Mouse (Mus musculus) v-Abl transformed pro-B cells (cell line): Measurements from ENCODE around the gene Lyg1.

Experiments
- in situ Hi-C, 2 experiments: fragments of 400-800 bp; cut with MboI; formaldehyde crosslinking; loops; one replicate each; pipeline ENCODE4 v1.15.1; 2025; ENCODE audit not compliant: unreplicated experiment in 2 of 2

Gene Lyg1

DNA sequence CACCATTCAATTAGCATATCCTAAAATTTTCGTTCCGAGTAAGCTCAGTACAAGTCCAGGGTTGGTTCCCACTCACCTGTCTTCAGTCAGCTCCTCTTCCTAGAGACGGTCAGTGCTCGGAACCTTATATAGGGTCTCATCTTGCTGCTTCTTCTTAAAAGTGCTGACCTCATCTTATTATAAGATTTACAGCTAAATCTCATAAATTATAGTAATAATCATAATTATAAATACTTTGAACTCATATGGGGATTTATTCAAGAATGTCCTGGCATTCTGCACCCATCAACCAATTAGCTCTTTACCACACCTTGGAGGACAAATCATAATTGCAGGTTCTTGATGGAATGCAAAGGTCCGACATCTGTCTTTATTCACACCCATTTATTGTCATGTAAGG, at the start of gene Lyg1:
Lyg1 (minus strand) TSS at position 101 of the 400 bp plus-strand sequence.
- in situ Hi-C loops: no loop called here

DNA sequence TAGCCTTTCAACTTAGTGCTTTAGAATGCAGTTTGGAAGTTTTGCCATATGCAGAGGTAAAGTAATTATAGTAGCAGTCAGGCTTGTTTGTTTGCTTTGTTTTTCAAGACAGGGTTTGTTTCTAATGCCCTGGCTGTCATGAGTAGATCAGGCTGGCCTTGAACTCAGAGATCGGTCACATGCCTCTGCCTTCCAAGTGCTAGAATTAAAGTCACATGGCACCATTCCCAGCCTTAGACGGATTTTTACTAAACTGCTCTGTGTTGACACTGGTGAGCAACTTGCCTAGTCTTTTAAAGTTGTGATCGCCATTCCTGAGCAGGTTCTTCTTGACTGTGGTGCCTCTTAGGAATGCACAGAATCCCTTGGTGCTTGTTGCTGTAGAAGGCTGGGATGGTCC, 49.2 kb upstream of the Lyg1 start:
- in situ Hi-C loops: loop anchor here (25.0 kb wide), 2 partner anchors 569 to 781 kb away; partner anchors contain the start of genes Coa5 (in 1 of the 2) and Unc50 (in 1 of the 2)

DNA sequence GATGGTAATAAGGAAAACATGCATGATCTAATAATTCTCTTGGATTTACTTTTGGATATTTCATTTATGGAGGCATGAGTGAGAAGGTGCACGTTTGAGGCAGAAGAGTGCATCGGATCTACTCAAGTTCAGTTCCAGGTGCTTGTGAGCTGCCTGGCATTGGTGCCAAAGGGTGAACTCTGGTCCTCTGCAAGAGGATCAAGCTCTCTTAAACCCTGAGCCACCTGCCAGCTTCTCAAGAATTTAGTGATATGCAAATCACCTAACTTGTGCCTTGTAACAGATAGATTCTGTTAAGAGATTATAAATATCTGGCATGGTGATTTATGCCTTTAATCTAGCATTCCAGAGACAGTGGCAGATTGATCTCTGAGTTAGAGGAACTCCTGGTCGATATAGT, 45.5 kb upstream of the Lyg1 start:
- in situ Hi-C loops: loop anchor here (5.0 to 25.0 kb wide), 3 partner anchors 124 to 784 kb away; partner anchors contain the start of genes Coa5 (in 1 of the 2), Rev1 (in 1 of the 2) and Unc50 (in 1 of the 2)

DNA sequence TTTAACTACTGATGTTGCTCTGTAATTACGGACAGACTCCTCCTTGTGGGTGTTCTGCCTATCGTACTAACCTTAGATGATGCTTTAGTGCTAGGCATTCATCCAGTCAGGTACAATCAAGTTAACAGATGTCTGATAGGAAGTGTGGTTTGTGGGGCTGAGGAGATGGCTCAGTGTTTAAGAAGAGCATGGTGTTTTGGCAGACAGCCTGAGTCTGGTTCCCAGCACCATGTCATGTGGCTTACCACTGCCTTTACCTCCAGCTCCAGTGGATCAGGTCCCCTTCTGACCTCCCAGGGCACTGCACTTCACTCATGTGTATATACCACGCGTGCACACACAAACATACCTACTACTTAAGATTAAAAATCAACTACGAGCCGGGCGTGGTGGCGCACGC, 44.4 kb upstream of the Lyg1 start:
- in situ Hi-C loops: loop anchor here (5.0 to 25.0 kb wide), 3 partner anchors 125 to 785 kb away; partner anchors contain the start of genes Coa5 (in 1 of the 2), Rev1 (in 1 of the 2) and Unc50 (in 1 of the 2)

DNA sequence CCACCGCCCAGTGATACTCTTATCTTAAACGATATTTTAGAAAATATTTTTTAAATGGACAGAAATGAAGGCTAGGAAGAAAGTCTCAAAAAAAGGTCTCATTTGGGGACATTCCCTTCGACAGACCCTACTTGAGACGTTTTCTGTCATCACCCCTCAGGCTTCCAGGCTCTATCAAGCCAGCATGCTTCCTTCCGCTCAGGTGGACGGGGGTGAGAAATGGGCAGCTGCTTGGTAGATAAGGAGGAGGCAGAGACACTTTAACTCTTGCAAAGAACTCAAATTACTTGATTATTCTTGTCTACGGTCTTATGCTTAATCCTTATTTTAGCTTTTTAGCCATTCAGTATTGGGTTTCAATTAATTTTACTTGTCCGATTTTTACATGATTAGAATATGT, 43.3 kb upstream of the Lyg1 start:
- in situ Hi-C loops: loop anchor here (5.0 to 25.0 kb wide), 3 partner anchors 126 to 786 kb away; partner anchors contain the start of genes Coa5 (in 1 of the 2), Rev1 (in 1 of the 2) and Unc50 (in 1 of the 2)

DNA sequence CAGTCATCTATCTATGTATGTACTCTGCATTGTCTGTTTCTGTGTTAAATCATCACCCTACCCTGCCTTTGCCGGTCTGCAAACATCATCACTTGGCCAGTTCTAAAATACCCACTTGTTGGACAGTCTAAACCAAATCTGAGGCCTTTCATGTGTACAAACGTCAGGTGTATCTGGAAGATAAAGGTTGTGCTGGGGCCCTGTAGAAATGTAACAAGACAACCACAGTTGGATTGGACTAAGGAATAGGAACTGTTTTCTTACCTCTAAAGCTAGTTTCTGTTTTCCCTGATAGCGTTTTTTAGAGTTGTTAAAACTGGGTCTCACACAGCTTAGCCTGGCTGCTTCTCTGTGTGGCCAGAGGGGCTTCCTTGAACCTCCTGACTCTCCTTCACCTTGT, 42.0 kb upstream of the Lyg1 start:
- in situ Hi-C loops: loop anchor here (5.0 to 25.0 kb wide), 4 partner anchors 107 to 562 kb away; partner anchors contain the start of genes Coa5 (in 1 of the 2), Mitd1 (in 1 of the 2), Mrpl30 (in 1 of the 2) and Unc50 (in 1 of the 2)

DNA sequence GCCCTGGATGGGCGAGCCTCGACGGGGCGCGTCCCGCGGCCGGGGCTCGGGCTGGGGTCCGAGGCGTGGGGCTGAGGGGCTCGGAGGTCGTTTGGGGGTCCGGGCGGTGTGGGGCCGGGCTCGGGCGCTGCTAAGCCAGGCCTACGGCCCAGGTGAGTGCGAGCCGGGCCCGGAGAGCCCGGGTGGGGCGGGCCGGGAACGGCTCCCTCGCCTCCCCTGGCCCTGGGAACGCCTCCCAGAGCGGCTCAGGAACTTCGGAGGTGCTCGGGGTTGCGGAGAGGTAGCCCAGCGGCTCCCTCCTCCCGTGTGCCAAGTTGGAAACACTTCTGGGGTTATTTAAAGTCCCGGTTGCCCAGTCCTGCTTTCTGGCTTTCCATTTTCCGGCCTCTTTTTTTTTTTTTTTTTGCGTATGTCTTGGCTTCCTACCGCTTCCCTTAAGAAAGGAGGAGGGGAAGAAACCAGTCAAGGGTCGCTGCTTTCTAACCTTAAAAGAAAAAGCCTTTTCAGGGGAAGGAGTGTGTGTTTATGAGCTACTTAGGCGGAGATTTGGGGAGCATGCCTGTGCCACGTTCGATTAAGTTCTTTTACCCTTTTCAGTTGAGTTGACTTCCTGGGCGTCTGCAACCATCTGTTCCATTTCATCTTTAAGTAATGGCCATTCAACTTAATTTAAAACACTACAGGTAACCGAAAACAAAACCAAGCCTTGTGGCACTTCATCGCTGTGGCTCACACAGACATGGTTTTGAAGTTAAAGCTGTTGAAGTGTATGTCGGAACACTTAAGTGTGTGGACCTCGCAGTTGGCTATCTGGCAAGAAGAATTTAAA, 41.0 kb upstream of the Lyg1 start:
- in situ Hi-C loops: loop anchor here (5.0 to 25.0 kb wide), 4 partner anchors 106 to 561 kb away; partner anchors contain the start of genes Coa5 (in 1 of the 2), Mitd1 (in 1 of the 2), Mrpl30 (in 1 of the 2) and Unc50 (in 1 of the 2)

DNA sequence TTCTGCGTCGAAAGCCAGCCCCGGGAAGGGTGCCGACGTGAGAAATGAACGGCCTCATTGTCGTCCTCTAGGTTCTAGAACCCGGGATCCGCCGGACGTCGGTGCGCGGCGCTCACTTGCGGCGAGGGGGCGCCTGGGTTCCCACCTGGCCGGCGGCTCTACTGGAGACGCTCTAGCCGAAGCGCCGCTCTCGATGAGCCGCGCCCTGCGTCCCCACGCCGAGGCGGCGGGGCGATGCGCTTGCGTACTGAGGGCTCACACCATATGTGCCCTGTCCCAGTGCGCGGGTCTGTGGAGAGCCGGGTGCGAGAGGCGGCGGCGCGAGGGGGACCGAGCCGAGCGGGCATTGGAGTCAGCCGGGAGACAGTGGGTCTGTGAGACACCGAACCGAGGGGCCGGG, 40.3 kb upstream of the Lyg1 start, which contains the start of the genes Txndc9 and Eif5b:
Txndc9 (minus strand) TSS at position 27 of the 400 bp plus-strand sequence.
Eif5b (plus strand) TSS at position 144 of the 400 bp plus-strand sequence.
- in situ Hi-C loops: loop anchor here (5.0 to 25.0 kb wide), 4 partner anchors 106 to 561 kb away; partner anchors contain the start of genes Coa5 (in 1 of the 2), Mitd1 (in 1 of the 2), Mrpl30 (in 1 of the 2) and Unc50 (in 1 of the 2)

DNA sequence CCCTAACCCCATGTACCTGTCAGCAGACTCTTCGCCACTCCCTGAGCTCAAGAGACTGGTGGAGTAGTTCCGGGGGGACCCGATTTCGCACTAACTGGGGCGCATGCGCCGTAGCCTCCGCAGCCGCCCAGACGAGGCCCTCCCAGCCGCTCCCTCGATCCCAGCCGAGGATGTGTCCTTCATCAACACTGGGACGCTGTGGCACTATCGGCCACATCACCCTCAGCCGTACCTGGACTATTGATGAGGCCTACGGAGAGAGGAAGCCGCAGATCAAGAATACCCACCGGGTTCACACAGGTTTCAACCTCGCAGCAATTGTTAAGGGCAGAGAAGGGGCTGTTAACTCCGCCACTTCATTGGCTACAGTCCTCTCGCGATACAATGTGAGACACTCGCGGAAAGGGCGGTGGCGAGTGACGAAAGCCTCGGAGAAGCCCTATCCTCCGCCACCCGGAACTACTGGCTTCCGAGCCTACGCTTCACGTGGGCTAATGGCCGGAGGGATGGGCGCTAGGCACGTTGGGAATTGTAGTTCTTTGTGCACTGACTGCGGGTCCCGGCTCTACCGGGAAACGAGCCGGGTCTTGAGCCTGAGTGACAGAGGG, 39.4 kb upstream of the Lyg1 start:
- in situ Hi-C loops: loop anchor here (5.0 to 25.0 kb wide), 4 partner anchors 105 to 560 kb away; partner anchors contain the start of genes Coa5 (in 1 of the 2), Mitd1 (in 1 of the 2), Mrpl30 (in 1 of the 2) and Unc50 (in 1 of the 2)

DNA sequence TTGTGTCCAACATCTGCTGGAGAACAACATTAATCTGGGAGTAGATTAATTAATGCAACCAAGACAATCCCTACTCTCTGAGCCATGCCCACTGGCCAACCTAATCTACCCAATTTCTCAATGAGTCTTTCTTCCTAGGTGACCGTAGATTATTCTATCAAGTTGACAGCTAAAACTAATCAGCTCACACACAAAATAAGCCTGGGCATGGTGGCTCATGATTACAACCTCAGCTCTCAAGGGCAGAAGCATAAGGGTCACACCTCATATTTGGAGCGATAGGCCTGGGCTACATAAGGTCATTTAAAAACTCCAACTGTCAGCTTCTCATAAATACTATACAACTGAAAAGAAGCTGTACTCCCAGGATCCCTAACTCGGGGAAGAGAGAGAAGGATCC, 38.7 kb upstream of the Lyg1 start:
- in situ Hi-C loops: loop anchor here (5.0 to 25.0 kb wide), 4 partner anchors 104 to 559 kb away; partner anchors contain the start of genes Coa5 (in 1 of the 2), Mitd1 (in 1 of the 2), Mrpl30 (in 1 of the 2) and Unc50 (in 1 of the 2)

DNA sequence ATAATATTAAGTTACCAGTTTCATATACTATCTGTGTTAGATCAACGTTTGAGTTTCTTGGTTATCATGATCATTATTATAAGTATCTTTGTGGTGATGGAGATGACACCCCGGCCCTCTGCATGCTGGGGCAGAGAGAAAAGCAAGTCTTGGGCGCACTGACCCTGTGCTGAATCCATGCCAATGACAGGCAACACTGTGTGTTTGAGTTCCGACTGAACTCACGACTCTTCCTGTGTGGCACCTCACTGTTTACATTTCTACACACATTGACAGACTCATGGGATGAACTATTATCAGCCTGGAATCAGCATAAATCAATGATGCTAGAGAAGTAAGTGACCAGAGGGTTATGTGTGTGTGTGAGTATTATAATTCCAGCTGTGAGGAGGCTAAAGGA, 30.3 kb upstream of the Lyg1 start:
- in situ Hi-C loops: loop anchor here (5.0 to 25.0 kb wide), 4 partner anchors 91 to 551 kb away; partner anchors contain the start of genes Coa5 (in 1 of the 2) and Unc50 (in 1 of the 2)

DNA sequence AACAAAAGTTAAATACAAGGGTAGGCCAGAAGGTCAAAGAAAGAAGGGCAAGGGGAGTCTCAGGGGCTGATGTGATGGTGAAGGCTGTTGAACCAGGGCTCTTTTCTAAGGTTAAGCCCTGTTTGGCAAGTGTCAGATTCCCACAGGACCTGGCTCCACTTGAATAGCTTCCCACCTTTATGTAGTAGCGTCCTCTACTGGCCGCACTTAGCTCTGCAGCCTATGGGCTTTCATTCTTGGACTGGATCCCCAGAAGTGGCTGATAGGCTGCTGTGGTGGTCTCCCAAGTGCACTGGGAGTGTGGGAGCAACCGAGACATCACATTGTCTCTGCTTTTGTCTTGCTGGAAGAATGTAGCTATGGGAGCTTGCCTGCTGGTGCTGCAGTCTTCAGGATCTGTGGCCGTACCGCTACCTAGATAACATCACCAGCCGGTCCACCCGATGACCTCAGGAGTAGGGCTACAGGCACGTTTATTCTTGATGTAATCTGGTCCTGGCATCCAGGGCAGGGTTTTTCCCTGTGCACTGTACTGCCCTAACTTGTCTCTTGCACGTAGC, 28.3 kb upstream of the Lyg1 start:
- in situ Hi-C loops: loop anchor here (5.0 to 25.0 kb wide), 4 partner anchors 89 to 549 kb away; partner anchors contain the start of genes Coa5 (in 1 of the 2) and Unc50 (in 1 of the 2)

DNA sequence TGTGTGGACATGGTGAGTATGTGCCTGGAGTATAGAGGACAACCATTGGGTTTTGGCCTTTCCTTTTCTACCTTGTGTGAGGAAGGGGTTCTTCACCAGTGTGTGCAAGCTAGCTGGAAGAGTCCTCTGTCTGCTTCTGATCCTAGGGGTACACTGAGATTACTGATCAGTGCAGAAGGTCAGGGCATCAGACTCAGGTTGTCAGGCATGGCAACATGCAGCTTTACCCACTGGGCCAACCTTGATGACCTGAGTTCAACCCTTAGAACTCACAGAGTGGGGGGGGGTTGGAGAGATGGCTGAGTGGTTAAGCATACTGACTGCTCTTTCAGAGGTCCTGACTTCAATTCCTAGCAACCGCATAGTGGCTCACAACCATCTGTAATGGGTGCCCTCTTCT, 26.8 kb upstream of the Lyg1 start:
- in situ Hi-C loops: loop anchor here (10.0 to 25.0 kb wide), 3 partner anchors 297 to 547 kb away; partner anchors contain the start of genes Coa5 (in 1 of the 2) and Unc50 (in 1 of the 2)

DNA sequence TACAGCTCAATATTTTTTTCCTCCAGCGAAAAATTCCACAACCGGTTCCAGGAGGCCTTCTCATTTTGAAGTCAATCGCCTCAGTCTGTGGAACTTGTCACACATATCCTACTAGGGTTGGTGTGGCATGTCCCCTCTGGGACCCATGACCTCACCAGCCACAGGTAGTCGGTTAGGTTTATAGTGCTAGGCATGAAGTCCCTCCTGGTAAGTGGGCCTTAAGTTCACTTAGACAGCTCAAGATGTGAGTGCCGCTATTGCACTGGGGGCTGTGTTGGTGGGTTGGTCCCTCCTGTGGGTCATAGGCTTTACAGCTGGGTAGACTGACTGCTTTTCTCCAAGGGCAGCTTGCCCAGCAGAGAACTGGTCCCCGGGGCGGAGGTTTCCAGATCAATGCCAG, 19.7 kb upstream of the Lyg1 start:
- in situ Hi-C loops: loop anchor here in 1 of 2 experiments (25.0 kb wide), 2 partner anchors 290 to 540 kb away; partner anchors contain the start of genes Coa5 and Unc50

DNA sequence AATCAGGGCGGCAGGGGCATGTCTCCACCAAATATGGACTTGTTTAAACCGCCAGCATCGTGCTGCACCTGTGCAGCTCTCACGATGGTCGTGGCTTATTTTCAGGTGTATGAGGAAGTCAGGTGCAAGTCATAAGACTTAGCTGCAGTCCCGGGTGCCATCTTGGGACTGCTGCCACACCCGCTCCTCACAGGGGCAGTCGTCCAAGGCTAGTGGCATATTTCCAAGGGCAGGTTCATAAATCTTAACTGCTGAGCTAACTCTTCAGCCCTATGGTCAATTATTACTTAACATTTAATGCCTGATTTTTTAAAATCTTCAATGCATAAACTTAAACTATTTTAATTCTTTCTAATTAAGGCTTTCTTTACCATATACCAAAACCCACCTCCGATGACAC, 19.1 kb upstream of the Lyg1 start:
- in situ Hi-C loops: loop anchor here in 1 of 2 experiments (25.0 kb wide), 2 partner anchors 289 to 539 kb away; partner anchors contain the start of genes Coa5 and Unc50

DNA sequence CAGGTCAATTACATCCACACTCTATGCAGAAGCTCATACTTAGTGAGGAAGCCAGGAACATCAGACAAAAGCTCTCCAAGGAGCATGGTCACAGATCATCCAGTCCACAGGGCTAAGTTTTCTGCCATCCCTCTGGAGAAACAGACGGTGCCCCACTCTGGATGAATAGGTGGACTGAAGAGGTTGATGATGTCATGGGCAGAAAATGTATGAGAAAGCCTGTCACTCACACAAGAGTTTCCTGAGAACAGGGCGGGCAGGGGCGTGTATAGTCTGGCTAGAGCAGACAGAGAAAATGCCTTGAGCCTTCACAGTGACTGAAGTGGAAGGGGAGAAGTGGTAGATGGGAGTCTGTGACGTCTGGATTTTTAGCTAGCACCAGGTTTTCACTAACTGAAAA, 14.0 kb upstream of the Lyg1 start:
- in situ Hi-C loops: no loop called here

DNA sequence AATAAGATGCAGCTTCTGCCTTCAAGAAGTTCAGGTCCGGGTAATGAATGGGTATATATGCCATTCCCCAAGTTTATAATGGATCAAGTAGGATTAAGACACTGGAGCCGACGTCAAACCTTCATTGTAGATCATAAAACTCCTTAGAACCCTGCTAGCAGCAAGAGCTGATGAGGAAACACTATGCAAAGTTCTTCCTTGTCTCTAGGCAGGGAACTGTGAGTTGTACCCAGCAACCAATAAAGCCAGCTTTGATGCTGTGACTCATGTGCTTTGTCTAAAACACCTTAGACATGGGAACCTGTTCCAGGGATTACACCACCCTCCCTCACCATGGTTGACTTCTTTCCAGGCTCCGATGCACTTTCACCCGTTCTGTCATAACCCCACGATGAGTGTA, 11.2 kb upstream of the Lyg1 start:
- in situ Hi-C loops: no loop called here

DNA sequence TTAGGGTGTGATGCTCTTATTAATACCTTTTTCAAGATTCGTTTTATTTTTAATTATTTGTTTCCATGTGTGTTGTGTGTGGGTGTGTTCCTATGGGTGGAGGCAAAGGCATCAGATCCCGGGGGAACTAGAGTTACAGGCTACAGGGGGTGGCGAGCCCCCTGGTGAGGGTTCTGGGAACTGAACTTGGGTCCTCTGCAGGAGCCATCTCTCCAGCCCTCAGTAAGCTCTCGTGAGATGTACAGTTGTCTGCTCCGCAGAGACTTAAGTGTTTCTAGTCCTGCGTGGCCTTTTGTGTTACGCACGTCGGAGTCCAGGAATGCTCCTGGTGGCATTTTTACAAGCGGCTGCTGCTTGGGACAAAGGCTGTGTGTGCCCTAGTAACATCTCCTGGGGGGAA, 8.0 kb upstream of the Lyg1 start:
- in situ Hi-C loops: no loop called here

DNA sequence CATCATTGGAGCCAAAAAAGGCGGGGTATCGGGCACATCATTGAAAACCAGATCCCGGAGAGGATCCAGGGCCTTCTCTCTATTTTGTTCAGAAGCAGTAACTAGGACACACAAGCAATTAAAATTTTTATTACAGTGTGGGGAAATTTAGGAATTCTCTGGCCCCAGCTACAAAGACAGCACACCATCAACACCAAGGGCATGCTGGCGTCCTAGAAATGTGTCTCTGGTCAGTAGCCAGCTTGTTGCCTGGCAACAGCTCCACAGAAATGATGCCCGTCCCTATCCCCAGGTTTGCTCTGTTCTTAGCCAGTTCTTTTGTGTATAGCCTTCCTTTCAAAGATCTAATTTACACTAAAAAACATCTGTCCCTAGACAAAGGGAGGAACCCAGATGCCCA, 1.9 kb upstream of the Lyg1 start:
- in situ Hi-C loops: no loop called here

DNA sequence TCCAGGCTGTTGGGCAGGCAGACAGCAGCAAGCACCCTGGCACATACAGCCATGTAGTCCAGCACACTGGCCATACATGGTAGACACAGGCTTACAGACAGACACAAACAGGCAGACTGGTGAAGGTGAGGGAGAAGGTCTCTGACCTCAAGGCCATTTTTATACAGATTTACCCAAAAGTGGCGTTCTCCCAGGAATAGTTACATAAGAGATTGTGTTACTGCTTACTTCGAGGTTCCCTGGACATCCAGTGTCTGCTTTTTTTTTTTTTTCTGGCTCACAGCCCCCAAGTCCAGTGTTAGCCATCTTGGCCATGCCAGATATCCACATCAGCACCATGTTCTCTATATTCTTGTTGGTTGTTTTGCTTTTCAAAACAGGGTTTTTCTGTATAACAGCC, 957 bp upstream of the Lyg1 start:
- in situ Hi-C loops: no loop called here
